Mouse (Mus musculus) mature B cell (primary cell): ENCODE measurements around the gene Gm21992.

Source experiments
- in situ Hi-C: fragments of 300-500 bp; cut with MboI; formaldehyde crosslinking; loops from 2 replicates; pipeline ENCODE4 v1.14.3; 2019

Gene Gm21992

GRCm38 (mm10) chr19:4711601-4712155 lies 99.7 kb downstream of the Gm21992 start:
- in situ Hi-C loops, result no loop called here

- in situ Hi-C loops, result no loop called here
Observed at GRCm38 (mm10) chr19:4711098-4711600, 100.3 kb downstream of the Gm21992 start, which contains the start of gene Sptbn2. TSS of gene Sptbn2 (plus strand) at chr19:4711167.

- in situ Hi-C loops, result no loop called here
Observed at GRCm38 (mm10) chr19:4708765-4709164, 102.6 kb downstream of the Gm21992 start.

GRCm38 (mm10) chr19:4701221-4701620 lies 110.2 kb downstream of the Gm21992 start:
- in situ Hi-C loops, result no loop called here

GRCm38 (mm10) chr19:4700656-4701055 lies 110.8 kb downstream of the Gm21992 start:
- in situ Hi-C loops, result no loop called here

GRCm38 (mm10) chr19:4699821-4700220 lies 111.6 kb downstream of the Gm21992 start:
- in situ Hi-C loops, result no loop called here

GRCm38 (mm10) chr19:4698856-4699255 lies 112.6 kb downstream of the Gm21992 start:
- in situ Hi-C loops, result no loop called here

- in situ Hi-C loops, result no loop called here
Observed at GRCm38 (mm10) chr19:4698205-4698677, 113.2 kb downstream of the Gm21992 start, which contains the start of gene Gm960. TSS of gene Gm960 (minus strand) at chr19:4698668.

GRCm38 (mm10) chr19:4697721-4698120 lies 113.7 kb downstream of the Gm21992 start:
- in situ Hi-C loops, result no loop called here

- in situ Hi-C loops, result no loop called here
Observed at GRCm38 (mm10) chr19:4697121-4697520, 114.3 kb downstream of the Gm21992 start.

- in situ Hi-C loops, result no loop called here
Observed at GRCm38 (mm10) chr19:4694346-4694745, 117.1 kb downstream of the Gm21992 start.
